Mouse (Mus musculus): ENCODE measurements at regions not wholly inside any gene's neighbourhood (a gene's known extent, or its start where the extent isn't known, plus 50 kb on each side); places are given as distances from the start of the nearest gene placed in this dataset.

DNA sequence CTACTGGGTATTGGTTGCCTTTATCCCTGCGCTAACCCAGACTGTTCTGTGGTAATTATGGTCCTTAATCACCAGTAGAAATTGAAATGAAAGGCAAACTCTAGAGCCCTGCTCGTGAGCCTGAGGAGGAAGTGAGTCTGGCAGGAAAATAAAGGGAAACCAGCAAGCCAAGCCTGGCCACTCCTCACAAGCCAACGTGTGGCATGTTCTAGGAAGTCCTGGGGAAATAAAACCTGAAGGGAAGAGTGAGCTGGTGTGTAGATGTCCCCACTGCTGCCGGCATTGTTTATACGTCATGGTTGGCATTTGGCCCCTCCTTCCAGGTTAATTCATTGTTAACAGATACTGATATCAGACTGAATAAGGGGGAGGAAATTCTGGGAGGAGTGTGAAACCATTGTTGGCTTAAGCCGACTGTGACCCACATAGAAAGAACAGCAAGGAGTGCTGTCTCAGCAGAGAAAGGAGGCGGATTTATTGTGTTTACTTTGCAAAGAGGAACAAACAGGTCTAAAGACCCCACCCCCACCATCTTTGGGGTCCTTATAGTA, 206.6 kb upstream of the Id2 start:
- DNase-seq (ENCODE audit: low read depth, low spot score): no peak

- no peak for DNase-seq (ENCODE audit: low read depth, low spot score)
These were observed 204.0 kb upstream of the Id2 start for GRCm38 (mm10) chr12:25300804-25301390.

- no peak for DNase-seq (ENCODE audit: low read depth, low spot score)
These were observed 202.9 kb upstream of the Id2 start for GRCm38 (mm10) chr12:25299603-25300471.

DNA sequence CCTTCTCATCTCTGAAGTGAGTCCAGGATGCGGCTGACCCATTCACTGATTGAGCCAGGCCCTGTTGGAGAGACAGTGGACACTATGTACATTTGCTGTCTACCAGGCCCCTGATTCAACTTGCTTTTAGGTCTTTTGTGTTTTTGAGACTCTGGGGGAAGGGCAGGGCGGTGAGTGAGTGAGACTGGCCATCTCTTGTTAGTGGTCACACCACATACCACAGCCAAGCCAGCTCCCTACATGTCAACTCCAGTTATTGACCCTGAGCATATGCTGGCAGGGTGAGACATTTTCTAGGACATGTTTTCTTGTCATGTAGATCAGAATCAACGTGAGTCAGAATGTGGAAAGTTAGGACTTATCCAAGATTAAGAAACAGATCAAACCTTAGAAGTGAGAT, 201.8 kb upstream of the Id2 start:
- no peak for DNase-seq (ENCODE audit: low read depth, low spot score)

DNA sequence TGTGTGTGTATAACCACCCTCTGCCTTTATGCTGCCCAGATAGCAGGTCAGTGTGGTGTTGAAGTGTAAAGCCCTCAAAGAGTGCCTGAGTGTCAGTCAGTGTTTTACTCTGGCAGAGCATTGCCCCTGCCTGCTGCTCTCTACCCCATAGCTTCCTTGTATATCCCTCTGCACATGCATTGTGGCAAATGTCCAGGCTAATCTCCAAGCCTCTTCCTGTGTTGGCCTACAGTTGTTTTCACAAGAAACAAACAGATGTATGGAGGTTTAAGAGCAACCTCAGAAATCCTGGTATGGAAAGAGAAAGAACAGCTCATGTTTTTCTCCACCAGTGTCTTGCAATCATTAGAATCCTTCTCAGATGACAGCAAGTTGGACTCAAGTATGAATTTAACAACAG, 201.0 kb upstream of the Id2 start:
- DNase-seq (ENCODE audit: low read depth, low spot score): no peak

DNA sequence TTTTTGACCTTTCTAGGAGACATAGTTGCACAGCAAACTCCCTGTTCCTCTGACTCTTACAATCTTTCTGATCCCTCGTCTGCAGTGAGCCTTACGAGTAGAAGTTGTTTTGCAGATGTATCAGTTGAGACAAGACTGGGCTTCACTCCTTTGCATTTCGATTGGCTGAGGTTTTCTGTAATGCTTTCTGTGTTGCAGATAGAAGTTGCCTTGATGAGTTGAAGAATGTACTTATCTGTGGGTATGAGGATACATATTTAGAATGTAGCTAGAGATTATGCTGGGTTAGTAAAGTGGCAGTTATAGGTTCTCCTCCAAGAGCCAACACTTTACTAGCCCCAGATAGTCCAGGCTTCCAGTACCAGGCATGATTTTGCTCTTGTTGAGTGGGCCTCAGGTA, 199.7 kb upstream of the Id2 start:
- no peak for DNase-seq (ENCODE audit: low read depth, low spot score)

GRCm38 (mm10) chr12:25294179-25295025, 197.5 kb upstream of the Id2 start:
- DNase-seq (ENCODE audit: low read depth, low spot score): no peak

DNA sequence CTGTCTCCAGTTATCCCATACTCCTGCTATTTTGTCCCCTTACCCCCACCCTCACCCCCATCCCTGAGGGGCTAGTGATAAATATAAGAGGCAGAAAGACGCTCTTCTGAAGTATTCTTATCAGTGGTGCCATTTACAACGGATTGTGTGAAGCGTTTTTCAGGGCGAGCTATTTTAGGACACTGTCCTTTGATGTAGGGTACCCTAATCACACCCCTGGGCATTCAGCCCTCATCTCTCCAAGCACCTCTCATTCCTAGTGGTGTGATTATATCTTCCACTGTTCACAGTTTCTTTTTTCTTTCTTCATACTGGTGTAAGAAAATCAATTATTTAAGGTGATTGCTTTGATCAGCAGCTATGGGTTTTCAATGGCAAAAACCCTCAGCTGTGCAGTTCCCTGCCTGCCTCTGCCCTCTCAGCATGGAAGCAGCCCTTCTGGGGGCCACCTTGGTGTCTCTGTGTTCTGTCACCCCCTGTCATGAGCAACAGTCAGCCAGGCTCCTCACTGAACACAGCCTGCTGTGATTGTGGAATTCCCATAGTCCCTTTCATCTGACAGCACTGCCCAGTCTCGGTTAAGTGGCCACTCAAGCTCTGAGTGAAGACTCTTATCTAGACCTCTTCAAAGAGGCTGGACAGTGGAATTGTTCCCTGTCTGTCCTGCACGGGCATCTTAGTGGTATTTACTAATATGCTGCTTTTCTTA, 196.7 kb upstream of the Id2 start:
- no peak for DNase-seq (ENCODE audit: low read depth, low spot score)

DNA sequence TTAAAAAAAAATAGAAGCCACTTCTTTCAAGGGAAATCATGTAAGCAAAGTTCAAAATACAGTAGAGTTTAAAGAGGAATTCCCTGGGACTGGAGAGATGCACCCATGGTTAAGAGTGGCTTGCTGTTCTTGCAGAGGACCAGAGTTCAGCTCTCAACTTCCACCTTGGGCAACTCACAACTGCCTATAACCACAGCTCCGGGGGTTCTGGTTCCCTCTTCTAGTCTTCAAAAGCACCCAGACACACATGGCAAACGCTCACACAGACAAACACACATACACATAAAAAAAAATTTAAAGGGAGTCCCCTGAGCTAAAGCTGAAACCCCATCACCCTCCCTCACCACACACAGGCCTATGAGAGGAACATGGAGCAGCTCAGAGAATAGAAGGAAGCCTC, 192.4 kb upstream of the Id2 start:
- no peak for DNase-seq (ENCODE audit: low read depth, low spot score)

- no peak for DNase-seq (ENCODE audit: low read depth, low spot score)
These were observed 186.9 kb upstream of the Id2 start for GRCm38 (mm10) chr12:25283808-25284207.

GRCm38 (mm10) chr12:25281438-25281837, 184.5 kb upstream of the Id2 start:
- no peak for DNase-seq (ENCODE audit: low read depth, low spot score)

GRCm38 (mm10) chr12:25273631-25274305, 176.8 kb upstream of the Id2 start:
- DNase-seq (ENCODE audit: low read depth, low spot score): no peak

- no peak for DNase-seq (ENCODE audit: low read depth, low spot score)
These were observed 175.8 kb upstream of the Id2 start for GRCm38 (mm10) chr12:25272752-25273125.

GRCm38 (mm10) chr12:25272114-25272751, 175.3 kb upstream of the Id2 start:
- DNase-seq (ENCODE audit: low read depth, low spot score): no peak

DNA sequence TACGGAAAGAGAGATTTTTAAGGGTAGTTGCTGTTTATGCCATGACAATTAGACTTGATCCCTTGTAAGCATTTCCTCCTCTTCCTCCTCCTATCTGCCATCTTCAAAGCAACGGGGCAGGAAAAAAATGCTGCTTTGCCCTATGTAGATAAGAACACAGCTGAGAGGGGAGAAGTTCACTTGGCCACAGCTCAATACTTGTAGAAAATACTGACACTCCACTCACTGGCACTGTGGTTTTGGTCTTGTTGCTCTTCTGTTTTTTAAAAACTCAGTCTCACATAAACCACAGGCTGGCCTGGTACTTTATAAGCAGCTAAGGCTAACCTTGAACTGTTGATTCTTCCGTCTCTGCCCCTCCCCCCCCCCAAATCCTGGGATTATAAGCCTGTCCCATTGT, 172.9 kb upstream of the Id2 start:
- DNase-seq (ENCODE audit: low read depth, low spot score): no peak

DNA sequence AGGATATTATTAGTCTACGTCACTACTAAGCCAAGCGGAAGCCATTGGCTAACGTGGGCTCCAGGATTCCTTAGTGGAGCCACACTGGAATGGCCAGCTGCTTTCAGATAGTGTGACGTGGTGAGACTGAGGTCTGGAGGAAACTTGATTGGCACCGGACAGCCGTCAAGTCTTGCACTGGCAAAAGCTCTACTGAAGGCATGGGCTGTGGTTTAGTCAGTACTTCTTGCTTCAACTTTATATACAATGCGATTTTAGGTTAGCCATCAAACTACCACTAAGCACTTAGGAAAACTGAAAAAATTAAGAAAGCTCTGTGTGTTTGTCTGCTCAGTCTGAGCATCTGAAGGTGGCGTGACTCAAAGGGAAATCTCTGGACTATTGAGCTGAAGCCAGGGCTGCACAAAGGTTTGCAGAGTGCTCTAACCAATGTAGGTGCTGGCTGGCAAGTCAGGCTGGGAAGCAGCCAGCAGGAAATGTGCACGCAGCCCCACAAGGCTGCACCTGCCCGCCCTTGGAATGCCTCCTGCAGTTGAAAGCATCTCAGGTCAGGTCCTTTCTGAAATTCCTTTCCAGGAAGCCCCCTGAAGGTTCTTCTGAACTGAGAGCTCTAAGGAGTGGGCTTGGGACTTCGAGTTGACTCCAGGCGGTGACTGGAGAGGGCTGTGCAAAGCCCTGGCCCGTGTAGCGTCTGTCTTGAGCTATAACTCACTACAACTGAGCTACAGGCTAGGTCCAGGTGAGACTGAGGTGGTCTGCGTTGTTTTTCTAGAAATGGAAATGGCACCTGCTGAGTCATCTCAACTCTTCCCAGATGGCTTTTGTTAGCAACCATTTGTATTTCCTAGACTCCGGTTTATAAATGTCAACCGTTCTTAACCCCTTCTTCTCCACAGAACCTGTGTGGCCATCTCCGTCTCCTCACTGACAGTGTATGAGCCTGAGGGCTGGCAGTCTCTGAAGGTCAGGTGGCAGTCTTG, 172.2 kb upstream of the Id2 start:
- no peak for DNase-seq (ENCODE audit: low read depth, low spot score)

DNA sequence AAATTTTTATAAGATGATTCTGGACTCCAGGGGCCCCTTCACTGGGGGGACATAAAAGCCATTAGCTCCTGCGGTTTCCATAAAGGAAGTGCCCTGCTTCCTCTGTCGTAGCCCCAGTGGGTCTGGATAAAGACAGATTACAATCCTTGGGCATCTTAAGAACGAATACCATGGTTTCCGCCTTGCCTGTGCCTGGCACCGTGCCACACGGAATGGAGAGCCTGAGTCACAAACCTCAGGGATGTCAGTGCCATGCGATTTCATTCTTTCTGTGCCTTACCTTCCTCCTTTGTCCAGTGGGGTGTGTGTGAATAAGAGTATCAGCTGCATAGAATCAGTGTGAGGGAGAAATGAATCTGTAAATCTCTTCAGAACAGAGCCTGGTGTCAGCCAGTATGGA, 171.4 kb upstream of the Id2 start:
- no peak for DNase-seq (ENCODE audit: low read depth, low spot score)

DNA sequence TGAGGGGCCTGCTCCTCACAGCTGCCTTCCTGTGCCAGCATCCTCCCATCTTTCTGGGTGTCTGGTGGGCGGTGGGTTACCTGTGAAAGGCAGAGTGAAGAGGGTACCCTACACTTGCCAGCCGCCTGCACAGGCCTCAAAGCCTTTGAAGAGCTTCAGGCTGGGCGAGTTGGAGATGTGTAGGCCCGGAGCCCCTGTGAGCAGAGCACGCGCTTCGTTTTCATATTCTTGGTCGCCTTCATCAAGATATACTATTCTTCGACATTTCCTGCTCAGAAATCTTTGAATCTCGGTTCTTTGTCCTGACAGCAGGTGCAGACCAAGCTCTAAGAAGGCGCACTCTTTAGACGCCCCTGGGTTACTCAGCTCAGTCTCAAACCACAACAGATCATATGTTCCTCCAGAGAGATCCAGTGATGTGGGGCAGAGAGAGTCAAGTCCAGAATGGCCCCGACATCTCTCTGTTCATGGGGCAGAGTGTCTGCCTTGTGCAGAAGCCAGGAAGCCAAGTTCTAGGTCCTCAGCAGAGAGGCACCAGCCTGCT, 170.7 kb upstream of the Id2 start:
- DNase-seq (ENCODE audit: low read depth, low spot score): no peak
